Mouse (Mus musculus) limb, embryonic 11.5 days (tissue): Measurements from ENCODE around the gene Tmem198. TPM values are rescaled to one million over a fixed set of nuclear protein-coding genes. Genes with fewer than 3 reads are reported as not detected.

Experiments used
- ATAC-seq: fragments of 200-750 bp; cut with Nextera tagmentation; 2 replicates; pipeline ENCODE4 v1.8.0; 2017; ENCODE audit warnings: low read depth; ENCODE audit not compliant: insufficient number of reproducible peaks, low FRiP score, low TSS enrichment
- DNase-seq: peaks from one replicate; pipeline ENCODE4 v3.0.0-alpha.2; 2015; ENCODE audit warnings: low spot score
- H3K27ac ChIP-seq: fragments of 300-500 bp; sonication (generic); replicated peaks from 2 replicates; pipeline ENCODE4 v1.5.1; 2014; ENCODE audit warnings: low read depth, mild to moderate bottlenecking, low read length
- H3K27me3 ChIP-seq: fragments of 300-500 bp; sonication (generic); 2 replicates; pipeline ENCODE4 v1.6.1; 2014; ENCODE audit warnings: mild to moderate bottlenecking, low read length, mixed read lengths; ENCODE audit not compliant: control insufficient read depth, insufficient read depth
- H3K36me3 ChIP-seq: fragments of 300-500 bp; sonication (generic); 2 replicates; pipeline ENCODE4 v1.6.1; 2014; ENCODE audit warnings: mild to moderate bottlenecking, low read length, moderate library complexity, mixed read lengths; ENCODE audit not compliant: control insufficient read depth, insufficient read depth
- H3K4me1 ChIP-seq: fragments of 300-500 bp; sonication (generic); 2 replicates; pipeline ENCODE4 v1.6.1; 2014; ENCODE audit warnings: low read length, mixed read lengths; ENCODE audit not compliant: control insufficient read depth, insufficient read depth
- H3K4me2 ChIP-seq: fragments of 300-500 bp; sonication (generic); 2 replicates; pipeline ENCODE4 v1.6.1; 2014; ENCODE audit warnings: low read depth, mild to moderate bottlenecking, moderate library complexity; ENCODE audit not compliant: severe bottlenecking
- H3K4me3 ChIP-seq: fragments of 300-500 bp; sonication (generic); 2 replicates; pipeline ENCODE4 v1.5.1; 2014; ENCODE audit warnings: low read depth, low read length
- H3K9ac ChIP-seq: fragments of 300-500 bp; sonication (generic); 2 replicates; pipeline ENCODE4 v1.6.1; 2014; ENCODE audit warnings: mild to moderate bottlenecking, low read length
- H3K9me3 ChIP-seq: fragments of 300-500 bp; sonication (generic); 2 replicates; pipeline ENCODE4 v1.6.1; 2016; ENCODE audit warnings: low read length; ENCODE audit not compliant: control insufficient read depth
- WGBS: fragments of 180-500 bp; shearing (Covaris S2); extraction: QIAGEN DNeasy Blood & Tissue Kit; methylation state at CpG from one replicate; pipeline ENCODE4 v1.1.7; 2014; 5-methylcytosine and 5-hydroxymethylcytosine counted together
- polyA plus RNA-seq: library from polyadenylated mRNA; unstranded; fragments of >200 nt; fragmentation: Nextera tagmentation; extraction: Ambion mirVana; gene quantifications from 2 replicates; pipeline ENCODE4 v1.2.1, GENCODE M21; 2014

The Tmem198 gene
- polyA plus RNA-seq: 0.17 and 0.18 TPM in 2 replicates

DNA sequence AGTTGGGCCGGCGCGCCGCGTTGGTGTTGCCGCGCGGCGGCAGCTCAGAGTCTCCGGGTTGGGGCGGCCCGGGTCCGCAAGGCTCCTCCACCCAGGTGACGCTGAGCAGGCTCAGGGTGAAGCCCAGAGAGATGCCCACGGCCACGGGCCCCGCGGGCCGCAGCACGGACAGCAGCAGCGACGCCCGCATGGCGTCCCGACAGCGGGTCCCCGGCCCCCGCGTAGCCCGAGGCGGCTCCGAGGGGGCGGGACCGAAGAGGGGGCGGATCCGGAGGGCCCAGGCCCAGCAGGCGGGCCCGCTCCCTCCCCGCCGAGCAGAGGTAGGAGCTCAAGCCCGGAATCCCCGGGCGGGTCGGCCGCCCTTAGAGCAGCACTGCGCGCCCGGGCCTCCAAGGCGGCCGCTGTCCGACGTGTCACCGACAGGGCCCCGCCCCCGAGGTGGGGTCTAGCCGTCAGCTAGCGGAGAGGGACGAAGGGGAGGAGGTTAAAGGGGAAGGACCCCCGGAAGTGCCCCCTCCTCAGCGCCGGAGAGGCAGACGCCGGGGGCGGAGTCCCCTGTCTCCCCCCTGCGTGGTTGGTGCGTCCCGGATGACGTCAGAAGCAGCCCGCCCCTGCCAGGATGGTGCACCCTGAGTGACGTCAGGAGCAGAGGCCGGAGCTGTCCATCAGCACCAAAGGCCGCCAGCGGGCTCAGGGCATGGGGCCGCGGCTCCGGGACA lies at the start of gene Tmem198, which contains the start of gene Chpf:
Gene Tmem198, plus strand, starts transcription at position 617 of the 719 bp plus-strand sequence.
Gene Chpf, minus strand, starts transcription at position 392 of the 719 bp plus-strand sequence.
- H3K27me3 ChIP-seq: peaks cover 33% of the 10 kb centered on the region
- peaks cover 16% of the 10 kb centered on the region for H3K4me1 ChIP-seq
- H3K27ac ChIP-seq: peak within 1 kb of the TSS; percentile 52; the same call in 1 of the 2 replicates
- WGBS: under 1% methylated on average over 60 of the region's 76 CpGs
- ATAC-seq: peak; percentile 88
- no peaks in the 10 kb centered on the region for H3K9me3 ChIP-seq
- DNase-seq: peak; percentile 100
- H3K4me2 ChIP-seq: peak within 1 kb of the TSS; percentile 93
- H3K9ac ChIP-seq: peak within 1 kb of the TSS; percentile 68
- H3K4me3 ChIP-seq: peak within 1 kb of the TSS; percentile 85
- H3K36me3 ChIP-seq: peaks cover 7% of the 10 kb centered on the region

DNA sequence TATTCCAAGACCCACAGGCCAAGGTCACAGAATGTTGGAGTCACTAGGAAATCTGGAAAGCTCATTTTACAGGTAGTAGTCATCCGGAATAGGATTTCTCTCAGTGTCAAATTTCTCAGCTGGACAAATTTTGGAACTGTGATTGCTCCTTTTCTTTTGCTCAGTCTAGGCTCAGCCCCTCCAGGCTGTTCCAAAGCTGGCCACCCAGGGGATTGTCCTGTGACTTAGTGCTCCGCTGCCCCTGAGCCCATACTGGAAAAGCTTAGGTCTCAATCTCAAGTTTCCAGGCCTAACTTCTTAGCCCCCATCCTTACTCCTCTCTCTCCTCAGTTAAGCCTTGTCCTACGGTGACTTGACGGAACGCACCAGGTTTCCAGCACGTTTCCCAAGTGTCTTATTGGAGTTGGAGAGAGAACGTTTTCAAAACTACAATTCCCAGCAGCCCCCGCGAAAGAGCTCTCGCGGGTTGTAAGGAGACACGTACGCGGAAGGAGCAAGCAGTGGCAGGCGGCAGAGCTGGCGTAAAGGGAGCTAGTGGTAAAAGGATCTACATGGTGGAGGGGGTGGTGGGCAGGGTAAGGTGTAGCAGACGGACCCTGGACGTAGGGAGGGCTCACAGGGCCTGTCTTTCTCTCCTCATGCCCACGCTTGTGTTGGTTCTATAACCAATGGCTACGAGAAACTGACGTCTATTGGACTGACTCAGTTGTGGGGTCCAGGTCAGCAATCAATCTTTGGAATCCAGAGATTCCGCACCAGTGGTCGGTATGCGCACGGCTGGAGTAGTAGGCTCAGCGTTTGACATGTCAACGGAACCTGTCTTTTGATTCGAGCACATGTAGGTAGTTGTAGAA lies 43.6 kb upstream of the Tmem198 start, which contains the start of gene Gmppa:
Gene Gmppa, plus strand, starts transcription at position 456 of the 854 bp plus-strand sequence.
- Histone ChIP-seq H3K9ac (peak within 1 kb of the TSS; percentile 53), H3K27ac (0 out of 2 replicates have a peak within 1 kb of the TSS, but pooled peaks have one; percentile 4), H3K4me1 (peaks cover 7% of the 10 kb centered on the region), H3K9me3 (no peaks in the 10 kb centered on the region), H3K36me3 (no peaks in the 10 kb centered on the region), H3K27me3 (no peaks in the 10 kb centered on the region), H3K4me3 (peak within 1 kb of the TSS; percentile 41), H3K4me2 (peak within 1 kb of the TSS; percentile 49)
- peak; percentile 81 for ATAC-seq
- WGBS: 7% methylated on average over 28 of the region's 28 CpGs
- DNase-seq: peak; percentile 91

DNA sequence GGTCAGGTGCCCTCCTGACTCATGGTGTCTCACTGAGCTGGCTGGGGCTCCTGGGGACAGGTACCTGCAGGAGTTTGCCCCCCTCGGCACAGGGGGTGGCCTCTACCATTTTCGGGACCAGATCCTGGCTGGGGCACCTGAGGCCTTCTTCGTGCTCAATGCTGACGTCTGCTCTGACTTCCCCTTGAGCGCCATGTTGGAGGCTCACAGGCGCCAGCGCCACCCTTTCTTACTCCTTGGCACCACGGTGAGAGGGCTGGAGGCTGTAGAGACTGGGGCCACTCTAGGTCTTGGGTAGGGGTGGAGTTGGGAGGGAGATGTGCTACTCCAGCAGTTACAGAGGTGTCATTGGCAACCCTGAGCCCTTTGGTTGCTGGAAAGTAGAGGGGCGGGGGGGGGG lies 40.5 kb upstream of the Tmem198 start:
- Histone ChIP-seq H3K4me1 (peaks cover 14% of the 10 kb centered on the region), H3K36me3 (0 out of 2 replicates have a peak, but pooled peaks cover 2% of the 10 kb centered on the region), H3K27ac (no peak overlapping the region), H3K4me2 (no peak overlapping the region), H3K9me3 (no peaks in the 10 kb centered on the region), H3K27me3 (no peaks in the 10 kb centered on the region), H3K9ac (no peak overlapping the region), H3K4me3 (no peak overlapping the region)
- ATAC-seq: no peak
- DNase-seq: no peak
- WGBS: 69% methylated on average over 8 of the region's 9 CpGs

DNA sequence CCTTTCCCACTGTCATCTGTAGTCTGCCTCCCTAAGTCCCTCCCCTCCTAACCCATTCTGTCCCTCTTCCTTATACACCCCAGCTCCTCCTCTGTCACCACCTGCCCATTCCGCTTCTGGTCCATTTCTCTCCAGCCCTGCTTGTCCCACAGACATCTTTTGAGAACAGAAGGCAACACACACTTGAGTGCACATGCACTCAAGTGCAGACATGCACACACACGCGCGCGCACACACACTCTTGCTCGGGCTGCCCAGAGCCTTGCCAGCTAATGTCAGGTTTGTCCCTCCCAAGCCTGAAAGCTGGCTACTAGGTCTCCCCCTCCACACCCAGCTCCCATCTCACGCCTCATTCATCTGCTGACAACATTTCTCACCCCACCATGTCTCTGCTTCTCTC lies 38.7 kb upstream of the Tmem198 start:
- H3K36me3 ChIP-seq: 0 out of 2 replicates have a peak, but pooled peaks cover 2% of the 10 kb centered on the region
- ATAC-seq (no peak), DNase-seq (no peak)
- H3K27me3 ChIP-seq: peaks cover 9% of the 10 kb centered on the region
- H3K4me1 ChIP-seq: peaks cover 32% of the 10 kb centered on the region
- no peak overlapping the region for H3K9ac ChIP-seq
- H3K9me3 ChIP-seq: no peaks in the 10 kb centered on the region
- no peak overlapping the region for H3K4me3 ChIP-seq
- H3K4me2 ChIP-seq: no peak overlapping the region
- WGBS: 93% methylated on average over 7 of the region's 7 CpGs
- H3K27ac ChIP-seq: no peak overlapping the region

DNA sequence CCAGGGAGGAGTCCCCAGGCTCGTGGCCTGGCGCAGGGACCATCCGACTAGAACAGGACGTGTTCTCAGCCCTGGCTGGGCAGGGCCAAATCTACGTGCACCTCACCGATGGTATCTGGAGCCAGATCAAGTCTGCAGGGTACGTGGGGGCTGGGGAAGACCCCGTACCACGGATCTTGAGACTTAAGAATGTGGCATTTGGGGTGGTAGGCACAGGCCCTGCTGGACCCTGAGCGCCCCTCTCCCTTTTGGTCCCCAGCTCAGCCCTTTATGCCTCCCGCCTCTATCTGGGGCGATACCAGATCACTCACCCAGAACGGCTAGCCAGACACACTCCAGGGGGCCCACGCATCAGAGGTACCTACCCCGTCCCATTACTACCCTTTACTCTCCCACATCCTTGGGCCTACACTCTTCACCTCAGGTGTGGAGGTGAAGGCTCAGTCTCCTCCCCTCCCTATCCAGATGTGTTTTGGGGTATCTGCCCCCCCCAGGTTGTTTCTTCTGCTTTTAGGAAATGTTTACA lies 37.8 kb upstream of the Tmem198 start:
- Histone ChIP-seq H3K9me3 (no peaks in the 10 kb centered on the region), H3K27me3 (peaks cover 9% of the 10 kb centered on the region), H3K4me1 (peaks cover 37% of the 10 kb centered on the region), H3K4me3 (no peak overlapping the region), H3K9ac (no peak overlapping the region), H3K36me3 (0 out of 2 replicates have a peak, but pooled peaks cover 2% of the 10 kb centered on the region), H3K27ac (no peak overlapping the region), H3K4me2 (no peak overlapping the region)
- DNase-seq (no peak), ATAC-seq (no peak)
- WGBS: 84% methylated on average over 15 of the region's 15 CpGs

DNA sequence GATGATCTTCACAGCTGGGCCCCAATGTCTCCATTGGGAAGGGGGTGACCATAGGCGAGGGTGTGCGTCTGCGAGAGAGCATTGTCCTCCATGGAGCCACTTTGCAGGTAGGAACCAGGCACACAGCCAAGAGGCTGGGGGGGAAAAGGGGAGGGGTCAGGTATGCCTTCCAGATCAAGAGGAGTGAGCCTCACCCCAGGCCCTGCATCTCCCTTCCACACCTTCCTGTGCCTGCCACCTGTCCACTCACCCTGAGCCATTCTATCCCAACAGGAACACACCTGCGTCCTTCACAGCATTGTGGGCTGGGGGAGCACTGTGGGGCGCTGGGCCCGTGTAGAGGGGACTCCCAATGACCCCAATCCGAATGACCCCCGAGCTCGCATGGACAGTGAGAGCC lies 37.2 kb upstream of the Tmem198 start:
- no peak overlapping the region for H3K27ac ChIP-seq
- H3K36me3 ChIP-seq: 0 out of 2 replicates have a peak, but pooled peaks cover 2% of the 10 kb centered on the region
- 83% methylated on average over 9 of the region's 9 CpGs for WGBS
- peaks cover 11% of the 10 kb centered on the region for H3K27me3 ChIP-seq
- DNase-seq (no peak), ATAC-seq (no peak)
- no peak overlapping the region for H3K9ac ChIP-seq
- no peaks in the 10 kb centered on the region for H3K9me3 ChIP-seq
- H3K4me2 ChIP-seq: no peak overlapping the region
- H3K4me1 ChIP-seq: peaks cover 38% of the 10 kb centered on the region
- no peak overlapping the region for H3K4me3 ChIP-seq

DNA sequence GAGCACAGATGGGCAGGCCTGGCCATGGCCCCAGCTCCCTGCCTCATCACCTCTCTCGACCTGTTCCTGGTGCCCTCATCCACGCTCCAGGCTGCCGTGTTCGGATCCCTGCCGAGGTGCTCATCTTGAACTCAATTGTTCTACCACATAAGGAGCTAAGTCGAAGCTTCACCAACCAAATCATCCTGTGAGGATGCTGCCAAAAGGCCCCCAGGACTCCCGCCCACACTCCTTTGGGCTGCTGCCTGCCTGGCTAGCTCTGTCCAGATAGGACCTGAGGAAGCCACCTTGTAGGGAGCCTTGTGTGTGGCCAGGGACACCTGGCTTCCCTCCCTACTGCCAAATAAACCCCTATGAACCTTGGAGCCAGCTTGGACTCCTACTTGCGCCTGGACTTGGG lies 36.5 kb upstream of the Tmem198 start:
- H3K4me2 ChIP-seq: no peak overlapping the region
- peaks cover 44% of the 10 kb centered on the region for H3K4me1 ChIP-seq
- 59% methylated on average over 8 of the region's 8 CpGs for WGBS
- no peaks in the 10 kb centered on the region for H3K9me3 ChIP-seq
- H3K27ac ChIP-seq: no peak overlapping the region
- 0 out of 2 replicates have a peak, but pooled peaks cover 2% of the 10 kb centered on the region for H3K36me3 ChIP-seq
- no peak overlapping the region for H3K9ac ChIP-seq
- DNase-seq (no peak), ATAC-seq (no peak)
- H3K4me3 ChIP-seq: no peak overlapping the region
- H3K27me3 ChIP-seq: peaks cover 11% of the 10 kb centered on the region
